In the genomic region with DNA sequence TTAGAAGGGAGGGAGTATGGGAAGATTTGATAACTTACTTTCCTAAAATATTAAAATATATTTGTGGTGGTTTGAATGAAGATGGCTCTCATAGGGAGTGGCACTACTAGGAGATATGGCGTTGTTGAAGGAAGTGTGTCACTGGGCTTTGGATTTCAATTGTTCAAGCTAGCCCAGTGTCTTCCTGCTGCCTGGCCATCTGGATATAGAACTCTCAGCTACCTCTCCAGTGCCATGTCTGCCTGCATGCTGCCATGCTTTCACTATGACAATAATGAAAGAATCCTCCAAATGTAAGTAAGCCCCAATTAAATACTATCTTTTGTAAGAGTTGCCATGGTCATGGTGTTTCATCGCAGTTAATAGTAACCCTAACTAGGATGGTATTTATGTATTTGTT, we compare ENCODE assay signal across 26 mouse cellular contexts.
"Had no signal": no experiment of that assay in that cellular context is flagged by ENCODE, and none has a peak within 500 bp of the region (broad histone marks: within the 10 kb centered on the region; RNA-seq: fewer than 3 reads in every experiment).

No protein-coding gene starts in this region.

- H3K36me3 ChIP-seq: heart, embryonic 13.5 days; heart, embryonic 15.5 days; limb, embryonic 15.5 days had no signal

- H3K4me2 ChIP-seq: heart, embryonic 11.5 days; heart, embryonic 13.5 days; heart, embryonic 15.5 days; hindbrain, embryonic 14.5 days; kidney, embryonic 15.5 days; limb, embryonic 13.5 days; limb, embryonic 15.5 days; liver, embryonic 15.5 days had no signal

- H3K4me3 ChIP-seq: heart, adult 2 months; heart, embryonic 13.5 days; heart, embryonic 15.5 days; kidney, embryonic 15.5 days; limb, embryonic 13.5 days; limb, embryonic 15.5 days; liver, embryonic 15.5 days had no signal

- DNase-seq: gastrocnemius, postnatal 14 days; gastrocnemius, postnatal 36 days; heart, adult 11 months; heart, adult 2 months; heart, postnatal 14 days; heart, postnatal 36 days; kidney, adult 11 months; kidney, adult 2 months; kidney, adult 9 months; kidney, postnatal 14 days; kidney, postnatal 36 days; layer of hippocampus, adult 9-11 months; layer of hippocampus, postnatal 36 days; left cerebral cortex, postnatal 4 days; lung, adult 18-20 months had no signal

- H3K27me3 ChIP-seq: heart, embryonic 13.5 days; heart, embryonic 15.5 days; kidney, embryonic 15.5 days; limb, embryonic 13.5 days; limb, embryonic 15.5 days; liver, embryonic 15.5 days had no signal

- H3K4me1 ChIP-seq: heart, embryonic 15.5 days; limb, embryonic 15.5 days had no signal

- H3K9me3 ChIP-seq: heart, embryonic 13.5 days; heart, embryonic 15.5 days; kidney, embryonic 15.5 days; limb, embryonic 13.5 days; limb, embryonic 15.5 days; liver, embryonic 15.5 days had no signal

- ATAC-seq: hindbrain, embryonic 16.5 days; intestine, embryonic 16.5 days had no signal

- H3K27ac ChIP-seq: heart, adult 2 months; heart, embryonic 13.5 days; heart, embryonic 15.5 days; hindbrain, embryonic 14.5 days; kidney, embryonic 15.5 days; kidney, postnatal 0 days; limb, embryonic 13.5 days; limb, embryonic 15.5 days had no signal

- H3K9ac ChIP-seq: heart, embryonic 13.5 days; heart, embryonic 15.5 days; hindbrain, embryonic 14.5 days; kidney, embryonic 15.5 days; limb, embryonic 13.5 days; limb, embryonic 15.5 days; liver, embryonic 15.5 days had no signal
